Mouse (Mus musculus) heart, adult 2 months (tissue): Measurements from ENCODE around the gene Cd300c.

ENCODE experiments used
- CTCF ChIP-seq: fragments of 200-600 bp; IDR thresholded peaks from 2 replicates; pipeline ENCODE4 v1.8.1; 2022; ENCODE audit warnings: antibody characterized with exemption, mild to moderate bottlenecking, moderate library complexity
- EP300 ChIP-seq: fragments of 200-500 bp; IDR thresholded peaks from 2 replicates; pipeline ENCODE4 v1.6.1; 2011; ENCODE audit warnings: low read depth, low read length, control low read depth; ENCODE audit not compliant: insufficient read depth

- TF ChIP-seq CTCF (no peak), EP300 (no peak)
These were observed 37.9 kb downstream of the Cd300c start for GRCm38 (mm10) chr11:114931041-114931440.
